Mouse (Mus musculus) B cell, adult 2 months (primary cell): Measurements from ENCODE around the gene Ltbp1.
A peak's percentile ranks its signal among the peaks of the same experiment; 100 is the strongest.

Experiments used
- DNase-seq, 2 experiments: peaks; one replicate each; pipeline ENCODE4 v3.0.0; 2022

Gene Ltbp1

GRCm38 (mm10) chr17:75005281-75005684 lies at the start of gene Ltbp1:
Gene Ltbp1 (plus strand): TSS chr17:75005568.
- DNase-seq, result peak in 1 of 2 experiments; percentile 6

GRCm38 (mm10) chr17:74959481-74960245 lies 45.7 kb upstream of the Ltbp1 start:
- DNase-seq, result no peak

- DNase-seq, result no peak
Observed at GRCm38 (mm10) chr17:74963222-74963621, 42.1 kb upstream of the Ltbp1 start.

GRCm38 (mm10) chr17:74963861-74964260 lies 41.5 kb upstream of the Ltbp1 start:
- DNase-seq, result no peak

GRCm38 (mm10) chr17:74967298-74967848 lies 38.0 kb upstream of the Ltbp1 start:
- no peak for DNase-seq

GRCm38 (mm10) chr17:74968152-74968712 lies 37.1 kb upstream of the Ltbp1 start:
- DNase-seq, result no peak

GRCm38 (mm10) chr17:74968738-74969271 lies 36.6 kb upstream of the Ltbp1 start:
- DNase-seq, result no peak

- no peak for DNase-seq
Observed at GRCm38 (mm10) chr17:74975192-74975591, 30.2 kb upstream of the Ltbp1 start.

GRCm38 (mm10) chr17:74976167-74976985 lies 29.0 kb upstream of the Ltbp1 start:
- no peak for DNase-seq

GRCm38 (mm10) chr17:74979767-74980166 lies 25.6 kb upstream of the Ltbp1 start:
- DNase-seq, result no peak

GRCm38 (mm10) chr17:74981703-74982102 lies 23.7 kb upstream of the Ltbp1 start:
- DNase-seq, result no peak

- DNase-seq, result no peak
Observed at GRCm38 (mm10) chr17:74982880-74983279, 22.5 kb upstream of the Ltbp1 start.

- DNase-seq, result no peak
Observed at GRCm38 (mm10) chr17:74984071-74984470, 21.3 kb upstream of the Ltbp1 start.

GRCm38 (mm10) chr17:74984681-74985080 lies 20.7 kb upstream of the Ltbp1 start:
- no peak for DNase-seq

- DNase-seq, result no peak
Observed at GRCm38 (mm10) chr17:74987067-74987466, 18.3 kb upstream of the Ltbp1 start.

GRCm38 (mm10) chr17:74989691-74990090 lies 15.7 kb upstream of the Ltbp1 start:
- DNase-seq, result no peak

GRCm38 (mm10) chr17:74990561-74990960 lies 14.8 kb upstream of the Ltbp1 start:
- DNase-seq, result no peak

- DNase-seq, result no peak
Observed at GRCm38 (mm10) chr17:74993726-74994581, 11.4 kb upstream of the Ltbp1 start.

- no peak for DNase-seq
Observed at GRCm38 (mm10) chr17:74994582-74994893, 10.8 kb upstream of the Ltbp1 start.

- DNase-seq, result no peak
Observed at GRCm38 (mm10) chr17:74995266-74995665, 10.1 kb upstream of the Ltbp1 start.

- no peak for DNase-seq
Observed at GRCm38 (mm10) chr17:75000066-75000465, 5.3 kb upstream of the Ltbp1 start.

GRCm38 (mm10) chr17:75004820-75005219 lies 548 bp upstream of the Ltbp1 start:
- DNase-seq, result peak; percentile 42 to 45
